Mouse (Mus musculus) midbrain, embryonic 14.5 days (tissue): Measurements from ENCODE around the gene Prima1. TPM values are rescaled to one million over a fixed set of nuclear protein-coding genes. Genes with fewer than 3 reads are reported as not detected.
A peak's percentile ranks its signal among the peaks of the same experiment; 100 is the strongest.

ENCODE experiments used
- ATAC-seq: fragments of 200-750 bp; cut with Nextera tagmentation; 2 replicates; pipeline ENCODE4 v1.8.0; 2017; ENCODE audit warnings: moderate number of reproducible peaks, moderate library complexity; ENCODE audit not compliant: low FRiP score, low TSS enrichment
- DNase-seq: peaks from one replicate; pipeline ENCODE4 v3.0.0-alpha.2; 2015
- H3K27ac ChIP-seq: fragments of 300-500 bp; sonication (generic); replicated peaks from 2 replicates; pipeline ENCODE4 v1.5.1; 2014; ENCODE audit warnings: mild to moderate bottlenecking, low read depth, low read length, moderate library complexity
- H3K27me3 ChIP-seq: fragments of 300-500 bp; sonication (generic); 2 replicates; pipeline ENCODE4 v1.6.1; 2014; ENCODE audit warnings: low read length, control low read depth, mixed read lengths; ENCODE audit not compliant: control insufficient read depth, insufficient read depth
- H3K36me3 ChIP-seq: fragments of 300-500 bp; sonication (generic); 2 replicates; pipeline ENCODE4 v1.6.1; 2014; ENCODE audit warnings: low read length, control low read depth; ENCODE audit not compliant: control insufficient read depth, insufficient read depth
- H3K4me1 ChIP-seq: fragments of 300-500 bp; sonication (generic); 2 replicates; pipeline ENCODE4 v1.6.1; 2014; ENCODE audit warnings: mild to moderate bottlenecking, antibody characterized with exemption, low read length, control low read depth; ENCODE audit not compliant: control insufficient read depth, insufficient read depth
- H3K4me2 ChIP-seq: fragments of 300-500 bp; sonication (generic); 2 replicates; pipeline ENCODE4 v1.6.1; 2014; ENCODE audit warnings: mild to moderate bottlenecking, low read length, moderate library complexity
- H3K4me3 ChIP-seq: fragments of 300-500 bp; sonication (generic); replicated peaks from 2 replicates; pipeline ENCODE4 v1.5.1; 2014; ENCODE audit warnings: low read depth, low read length
- H3K9ac ChIP-seq: fragments of 300-500 bp; sonication (generic); replicated peaks from 2 replicates; pipeline ENCODE4 v1.6.1; 2014; ENCODE audit warnings: mild to moderate bottlenecking, low read length, moderate library complexity
- H3K9me3 ChIP-seq: fragments of 300-500 bp; sonication (generic); 2 replicates; pipeline ENCODE4 v1.6.1; 2016; ENCODE audit warnings: low read length, control low read depth, mixed read lengths; ENCODE audit not compliant: control insufficient read depth
- WGBS: fragments of 180-500 bp; shearing (Covaris S2); extraction: QIAGEN DNeasy Blood & Tissue Kit; methylation state at CpG from one replicate; pipeline ENCODE4 v1.1.7; 2014; 5-methylcytosine and 5-hydroxymethylcytosine counted together
- polyA plus RNA-seq: library from polyadenylated mRNA; unstranded; fragments of >200 nt; fragmentation: Nextera tagmentation; extraction: Ambion mirVana; gene quantifications from 2 replicates; pipeline ENCODE4 v1.2.1, GENCODE M21; 2014

Prima1 gene
- polyA plus RNA-seq, 1 experiment from 2014 or later: 1.1 TPM

DNA sequence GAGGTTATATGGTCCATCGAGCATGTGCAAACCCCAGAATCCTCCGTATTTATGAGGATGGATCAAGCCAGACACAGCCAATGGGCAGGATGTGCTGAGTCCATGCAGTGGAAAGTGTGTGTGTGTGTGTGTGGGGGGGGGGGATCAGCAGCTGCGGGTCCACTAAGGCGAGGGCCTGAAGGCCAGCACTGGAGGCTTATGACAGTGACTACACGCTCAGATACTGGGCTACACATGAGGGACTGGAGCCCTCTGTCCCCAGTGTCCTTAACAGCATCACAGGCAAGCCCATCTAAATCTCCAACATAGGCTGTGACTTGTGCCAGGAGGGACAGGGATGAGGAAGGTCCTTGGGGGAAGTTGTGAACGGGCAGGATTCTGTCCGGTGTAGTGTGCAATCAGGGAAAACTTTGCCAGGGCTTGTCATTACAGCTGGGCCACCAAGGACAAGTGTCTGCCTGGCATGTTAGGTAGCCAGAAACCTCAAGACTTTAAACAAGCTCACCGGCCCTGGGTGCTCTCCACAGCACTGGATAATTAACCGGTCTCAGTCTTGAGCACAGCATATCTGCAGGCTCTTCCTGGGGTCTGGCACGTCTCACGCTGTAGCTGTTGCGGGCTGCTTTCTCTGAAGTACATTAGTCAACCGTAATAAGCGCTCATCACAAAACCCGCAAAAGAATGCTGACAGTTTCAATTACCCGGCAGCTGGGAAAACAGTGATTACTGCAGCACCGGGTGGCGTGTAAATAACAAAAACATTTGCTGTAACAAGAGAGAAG, 84.6 kb downstream of the Prima1 start:
- WGBS: 44% methylated on average over 18 of the region's 18 CpGs
- DNase-seq: peak; percentile 39
- Histone ChIP-seq H3K4me2 (no peak overlapping the region), H3K4me3 (no peak overlapping the region), H3K9me3 (no peaks in the 10 kb centered on the region), H3K36me3 (peaks cover 24% of the 10 kb centered on the region; the same call in 1 of the 2 replicates), H3K27me3 (no peaks in the 10 kb centered on the region), H3K4me1 (0 out of 2 replicates have a peak, but pooled peaks cover 5% of the 10 kb centered on the region), H3K9ac (no peak overlapping the region), H3K27ac (0 out of 2 replicates have a peak overlapping the region, but pooled peaks have one; percentile 32)
- no peak for ATAC-seq

DNA sequence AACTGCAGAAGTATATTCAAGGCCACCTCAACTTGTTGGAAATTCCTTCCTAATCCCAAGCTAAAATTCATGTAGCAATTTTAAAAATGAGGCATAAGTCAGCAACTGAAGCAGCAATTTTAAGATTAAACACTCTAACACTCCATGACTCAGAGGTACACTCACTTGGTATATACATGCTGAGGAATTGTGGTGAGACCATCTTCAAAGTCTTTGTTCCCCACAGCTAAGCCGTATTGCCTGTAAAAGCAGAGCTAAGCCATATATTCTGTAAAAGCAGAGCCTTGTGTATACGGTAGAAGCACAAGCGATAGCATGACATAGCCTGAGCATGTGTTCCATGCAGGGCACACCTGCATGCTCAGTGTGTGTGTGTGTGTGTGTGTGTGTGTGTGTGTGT, 86.5 kb downstream of the Prima1 start:
- Histone ChIP-seq H3K9me3 (no peaks in the 10 kb centered on the region), H3K4me3 (no peak overlapping the region), H3K4me1 (0 out of 2 replicates have a peak, but pooled peaks cover 5% of the 10 kb centered on the region), H3K4me2 (no peak overlapping the region), H3K27ac (0 out of 2 replicates have a peak overlapping the region, but pooled peaks have one; percentile 1), H3K36me3 (peaks cover 31% of the 10 kb centered on the region), H3K9ac (no peak overlapping the region), H3K27me3 (no peaks in the 10 kb centered on the region)
- DNase-seq (peak; percentile 74), ATAC-seq (no peak)
- WGBS: 47% methylated on average over 3 of the region's 3 CpGs

DNA sequence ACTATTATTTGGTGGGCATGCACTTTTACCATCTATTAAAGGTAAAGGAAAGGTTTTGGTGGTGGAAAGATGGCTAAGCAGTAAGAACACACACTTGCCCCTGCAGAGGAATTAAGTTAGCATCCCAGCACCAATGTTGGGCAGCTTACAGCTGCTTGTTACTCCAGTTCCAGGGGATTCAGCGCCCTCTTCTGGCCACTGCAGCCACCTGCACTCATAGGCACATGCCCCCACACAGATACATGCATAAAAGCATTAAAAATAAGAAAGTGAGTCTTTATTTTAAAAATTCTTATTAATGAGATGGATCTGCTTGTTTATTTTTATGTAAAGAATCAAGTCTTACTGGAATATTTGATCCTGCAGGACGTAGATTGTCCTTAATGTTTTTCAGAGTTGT, 87.0 kb downstream of the Prima1 start:
- WGBS: 77% methylated on average over 2 of the region's 2 CpGs
- H3K27ac ChIP-seq: no peak overlapping the region
- 0 out of 2 replicates have a peak, but pooled peaks cover 5% of the 10 kb centered on the region for H3K4me1 ChIP-seq
- no peak overlapping the region for H3K4me3 ChIP-seq
- H3K9me3 ChIP-seq: no peaks in the 10 kb centered on the region
- no peak for DNase-seq
- no peak for ATAC-seq
- no peak overlapping the region for H3K4me2 ChIP-seq
- H3K36me3 ChIP-seq: peaks cover 33% of the 10 kb centered on the region
- no peaks in the 10 kb centered on the region for H3K27me3 ChIP-seq
- H3K9ac ChIP-seq: no peak overlapping the region

DNA sequence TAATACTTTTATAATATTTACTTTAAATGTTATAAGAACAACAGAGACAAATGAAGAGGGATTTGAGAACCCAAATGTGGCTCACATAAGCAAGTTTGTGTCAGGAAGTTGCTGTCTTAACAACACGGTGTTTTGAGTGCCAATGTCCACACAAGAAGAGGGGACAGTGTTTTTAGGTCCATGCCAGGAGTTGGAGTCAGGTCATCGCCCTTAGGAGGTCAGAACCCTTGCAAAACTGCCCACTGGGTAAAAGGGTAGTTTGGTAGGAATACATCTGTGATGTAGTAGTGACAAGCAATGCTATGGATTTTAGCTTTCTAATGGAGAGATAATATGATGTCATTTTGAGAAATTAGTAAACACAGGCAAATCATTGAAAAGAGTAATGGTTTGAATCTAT, 91.7 kb downstream of the Prima1 start:
- no peak overlapping the region for H3K27ac ChIP-seq
- no peak overlapping the region for H3K4me2 ChIP-seq
- H3K9ac ChIP-seq: no peak overlapping the region
- peaks cover 54% of the 10 kb centered on the region for H3K36me3 ChIP-seq
- 0 out of 2 replicates have a peak, but pooled peaks cover 1% of the 10 kb centered on the region for H3K4me1 ChIP-seq
- no peak overlapping the region for H3K4me3 ChIP-seq
- H3K9me3 ChIP-seq: peaks cover 7% of the 10 kb centered on the region; the same call in 1 of the 2 replicates
- no peaks in the 10 kb centered on the region for H3K27me3 ChIP-seq
- WGBS: 84% methylated on average over 2 of the region's 2 CpGs
- ATAC-seq (no peak), DNase-seq (no peak)

Other genes starting within 250 kb of the Prima1 start
- gene Fam181a, start 68.8 kb upstream of the Prima1 start, polyA plus RNA-seq: 8.9 and 15.9 TPM in 2 replicates
- gene Asb2, start 113.9 kb upstream of the Prima1 start, polyA plus RNA-seq: 0.39 and 0.46 TPM in 2 replicates
- gene Otub2, start 146.5 kb upstream of the Prima1 start, polyA plus RNA-seq: 22.9 and 26.3 TPM in 2 replicates
- gene 9330161L09Rik, start 165.7 kb upstream of the Prima1 start, polyA plus RNA-seq: 1.6 and 2.2 TPM in 2 replicates
- 112 and 140 TPM in 2 replicates for gene Ddx24, start 183.7 kb upstream of the Prima1 start, polyA plus RNA-seq
- gene Ifi27, start 192.1 kb upstream of the Prima1 start, polyA plus RNA-seq: 5.8 and 9.4 TPM in 2 replicates
- gene Ifi27l2a, start 201.5 kb upstream of the Prima1 start, polyA plus RNA-seq: 12.8 TPM in 1 of 2 replicates, not detected in the other
- not detected in 2 replicates for gene Ifi27l2b, start 215.1 kb upstream of the Prima1 start, polyA plus RNA-seq